Mouse (Mus musculus) lung, embryonic 16.5 days (tissue): ENCODE data around the gene Inka2. TPM values are rescaled to one million over a fixed set of nuclear protein-coding genes. Genes with fewer than 3 reads are reported as not detected.
A peak's percentile ranks its signal among the peaks of the same experiment; 100 is the strongest.

Source experiments
- ATAC-seq: fragments of 200-750 bp; cut with Nextera tagmentation; 2 replicates; pipeline ENCODE4 v1.8.0; 2017; ENCODE audit warnings: low read depth, mild to moderate bottlenecking, moderate library complexity
- H3K27ac ChIP-seq: fragments of 300-500 bp; sonication (generic); 2 replicates; pipeline ENCODE4 v1.5.1; 2014; ENCODE audit warnings: mild to moderate bottlenecking, control low read depth, low read length
- H3K27me3 ChIP-seq: fragments of 300-500 bp; sonication (generic); 2 replicates; pipeline ENCODE4 v1.6.1; 2014; ENCODE audit warnings: low read depth, low read length, mixed read lengths; ENCODE audit not compliant: control insufficient read depth, insufficient read depth
- H3K36me3 ChIP-seq: fragments of 300-500 bp; sonication (generic); 2 replicates; pipeline ENCODE4 v1.6.1; 2014; ENCODE audit warnings: low read length; ENCODE audit not compliant: control insufficient read depth, insufficient read depth
- H3K4me1 ChIP-seq: fragments of 300-500 bp; sonication (generic); replicated peaks from 2 replicates; pipeline ENCODE4 v1.6.1; 2014; ENCODE audit warnings: low read length, mixed read lengths; ENCODE audit not compliant: control insufficient read depth, insufficient read depth
- H3K4me2 ChIP-seq: fragments of 300-500 bp; sonication (generic); 2 replicates; pipeline ENCODE4 v1.6.1; 2014; ENCODE audit warnings: low read depth, low read length, control low read depth
- H3K4me3 ChIP-seq: fragments of 300-500 bp; sonication (generic); 2 replicates; pipeline ENCODE4 v1.5.1; 2014; ENCODE audit warnings: mild to moderate bottlenecking, low read length, control low read depth
- H3K9ac ChIP-seq: fragments of 300-500 bp; sonication (generic); 2 replicates; pipeline ENCODE4 v1.6.1; 2014; ENCODE audit warnings: low read length, control low read depth
- H3K9me3 ChIP-seq: fragments of 300-500 bp; sonication (generic); 2 replicates; pipeline ENCODE4 v1.6.1; 2016; ENCODE audit warnings: low read length; ENCODE audit not compliant: control insufficient read depth
- WGBS: fragments of 180-500 bp; shearing (Covaris S2); extraction: QIAGEN DNeasy Blood & Tissue Kit; methylation state at CpG from one replicate; pipeline ENCODE4 v1.1.7; 2014; 5-methylcytosine and 5-hydroxymethylcytosine counted together
- polyA plus RNA-seq: library from polyadenylated mRNA; unstranded; fragments of >200 nt; fragmentation: Nextera tagmentation; extraction: Ambion mirVana; gene quantifications from 2 replicates; pipeline ENCODE4 v1.2.1, GENCODE M21; 2015

Gene Inka2
- polyA plus RNA-seq, 1 experiment from 2014 or later: 2.5 TPM

- H3K4me1 ChIP-seq: no peaks in the 10 kb centered on the region
- H3K36me3 ChIP-seq: peaks cover 18% of the 10 kb centered on the region
- H3K4me3 ChIP-seq: no peak overlapping the region
- H3K9ac ChIP-seq: no peak overlapping the region
- ATAC-seq: peak; percentile 71; the same call in 1 of the 2 replicates
- H3K27ac ChIP-seq: no peak overlapping the region
- WGBS: 16% methylated on average over 7 of the region's 7 CpGs
- H3K27me3 ChIP-seq: no peaks in the 10 kb centered on the region
- no peak overlapping the region for H3K4me2 ChIP-seq
- H3K9me3 ChIP-seq: no peaks in the 10 kb centered on the region
Measured at GRCm38 (mm10) chr3:105674595-105675218, 29.7 kb upstream of the Inka2 start.

DNA sequence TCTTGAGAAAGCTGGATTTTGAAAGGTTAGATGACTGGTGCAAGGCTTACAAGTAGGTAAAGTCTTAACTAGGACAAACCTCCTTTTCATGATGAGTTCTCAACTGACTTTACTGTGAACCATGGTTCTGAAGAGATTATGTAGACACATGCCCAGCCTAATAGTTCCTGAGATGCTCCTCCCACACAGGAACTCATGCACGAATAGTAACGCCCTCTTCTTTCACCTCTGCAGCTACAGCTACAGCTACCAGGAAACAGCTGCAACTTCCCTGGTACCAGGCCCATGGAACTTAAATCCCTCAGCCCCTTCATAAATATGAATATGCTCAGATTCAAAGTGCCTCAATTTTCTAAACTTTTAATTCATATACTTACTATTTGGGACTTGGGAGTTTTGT, 28.5 kb upstream of the Inka2 start:
- Histone ChIP-seq H3K4me2 (no peak overlapping the region), H3K9ac (no peak overlapping the region), H3K36me3 (peaks cover 24% of the 10 kb centered on the region), H3K4me1 (no peaks in the 10 kb centered on the region), H3K27ac (no peak overlapping the region), H3K9me3 (no peaks in the 10 kb centered on the region), H3K27me3 (no peaks in the 10 kb centered on the region), H3K4me3 (no peak overlapping the region)
- 29% methylated on average over 2 of the region's 2 CpGs for WGBS
- no peak for ATAC-seq

GRCm38 (mm10) chr3:105680346-105680745, 24.1 kb upstream of the Inka2 start:
- H3K36me3 ChIP-seq: peaks cover 43% of the 10 kb centered on the region
- no peak overlapping the region for H3K4me3 ChIP-seq
- H3K4me1 ChIP-seq: no peaks in the 10 kb centered on the region
- no peaks in the 10 kb centered on the region for H3K27me3 ChIP-seq
- WGBS: 88% methylated on average over 7 of the region's 7 CpGs
- no peak overlapping the region for H3K27ac ChIP-seq
- ATAC-seq: no peak
- no peak overlapping the region for H3K9ac ChIP-seq
- H3K9me3 ChIP-seq: no peaks in the 10 kb centered on the region
- H3K4me2 ChIP-seq: no peak overlapping the region

GRCm38 (mm10) chr3:105686394-105687323, 17.7 kb upstream of the Inka2 start:
- ATAC-seq: no peak; the same call in 1 of the 2 replicates
- 6% methylated on average over 60 of the region's 60 CpGs for WGBS

GRCm38 (mm10) chr3:105687324-105688060, 16.9 kb upstream of the Inka2 start, which contains the start of gene Ddx20:
Ddx20 (minus strand) TSS chr3:105687574.
- under 1% methylated on average over 71 of the region's 72 CpGs for WGBS
- peaks cover 15% of the 10 kb centered on the region for H3K36me3 ChIP-seq
- no peaks in the 10 kb centered on the region for H3K9me3 ChIP-seq
- peak within 1 kb of the TSS; percentile 75 for H3K27ac ChIP-seq
- ATAC-seq: peak; percentile 98
- H3K4me1 ChIP-seq: peaks cover 7% of the 10 kb centered on the region
- peak within 1 kb of the TSS; percentile 97 for H3K4me3 ChIP-seq
- no peaks in the 10 kb centered on the region for H3K27me3 ChIP-seq
- H3K4me2 ChIP-seq: peak within 1 kb of the TSS; percentile 77
- H3K9ac ChIP-seq: peak within 1 kb of the TSS; percentile 97

More at GRCm38 (mm10) chr3:105686394-105687323, 17.7 kb upstream of the Inka2 start:
- Histone ChIP-seq H3K9ac (peak overlapping the region; percentile 97), H3K4me2 (peak overlapping the region; percentile 77), H3K4me3 (peak overlapping the region; percentile 97), H3K27me3 (no peaks in the 10 kb centered on the region), H3K9me3 (no peaks in the 10 kb centered on the region), H3K27ac (peak overlapping the region; percentile 75), H3K36me3 (peaks cover 15% of the 10 kb centered on the region), H3K4me1 (peaks cover 7% of the 10 kb centered on the region)

- Histone ChIP-seq H3K9me3 (no peaks in the 10 kb centered on the region), H3K27ac (no peak overlapping the region), H3K27me3 (peaks cover 2% of the 10 kb centered on the region; the same call in 1 of the 2 replicates), H3K4me3 (no peak overlapping the region), H3K4me1 (peaks cover 7% of the 10 kb centered on the region), H3K36me3 (peaks cover 5% of the 10 kb centered on the region), H3K4me2 (no peak overlapping the region), H3K9ac (no peak overlapping the region)
- no peak for ATAC-seq
- WGBS: 84% methylated on average over 2 of the region's 2 CpGs
Measured at GRCm38 (mm10) chr3:105688536-105688935, 15.9 kb upstream of the Inka2 start.

GRCm38 (mm10) chr3:105693327-105694080, 10.9 kb upstream of the Inka2 start:
- 59% methylated on average over 14 of the region's 14 CpGs for WGBS
- Histone ChIP-seq H3K4me1 (no peaks in the 10 kb centered on the region), H3K9ac (no peak overlapping the region), H3K4me2 (no peak overlapping the region), H3K4me3 (no peak overlapping the region), H3K9me3 (no peaks in the 10 kb centered on the region), H3K27me3 (peaks cover 2% of the 10 kb centered on the region), H3K27ac (no peak overlapping the region), H3K36me3 (no peaks in the 10 kb centered on the region)
- ATAC-seq: no peak

DNA sequence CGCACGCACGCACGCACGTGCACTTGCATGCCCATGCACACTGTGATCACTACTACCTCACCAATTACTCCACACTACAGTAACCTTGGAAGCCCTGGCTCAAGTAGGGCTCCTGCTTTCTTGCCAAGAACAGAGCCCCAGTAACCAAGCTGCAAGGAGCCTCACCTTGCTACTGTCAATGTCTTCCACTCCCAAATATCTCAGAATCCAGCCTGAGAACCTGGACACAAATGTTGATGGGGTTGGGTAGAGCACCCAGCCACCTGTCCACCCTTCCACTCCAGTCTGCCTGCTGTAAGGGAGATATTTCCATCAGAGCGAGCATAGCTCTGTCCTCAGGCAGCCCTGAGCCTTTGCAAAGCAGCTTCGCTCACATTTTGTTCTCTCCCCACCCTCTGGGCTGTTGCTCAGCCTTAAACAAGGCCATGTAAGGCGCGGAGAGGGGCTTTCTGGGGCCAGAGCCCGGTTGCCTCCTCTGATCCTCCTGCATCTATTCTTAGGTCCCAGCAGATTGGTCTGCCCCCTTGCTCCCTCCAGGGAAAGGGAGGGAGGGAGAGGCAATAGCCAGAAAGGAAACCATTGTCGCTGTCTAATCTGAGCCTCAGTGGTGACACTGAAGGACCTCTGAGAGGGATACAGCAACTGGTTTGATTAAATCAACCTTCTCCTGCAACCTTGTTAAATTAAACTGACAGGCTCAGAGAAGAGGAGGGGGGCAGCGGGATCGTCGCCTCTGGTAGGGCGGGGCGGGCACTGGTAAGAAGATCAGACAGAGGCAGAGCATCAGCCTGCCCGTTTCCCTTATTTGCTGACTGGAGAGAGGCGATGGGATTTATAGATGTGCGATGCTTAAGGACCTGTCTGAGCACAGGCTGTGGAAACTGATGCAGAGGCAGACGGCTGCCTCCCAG, 8.7 kb upstream of the Inka2 start:
- Histone ChIP-seq H3K27ac (no peak overlapping the region), H3K36me3 (no peaks in the 10 kb centered on the region), H3K9ac (no peak overlapping the region), H3K9me3 (no peaks in the 10 kb centered on the region), H3K27me3 (peaks cover 2% of the 10 kb centered on the region), H3K4me1 (peaks cover 6% of the 10 kb centered on the region), H3K4me3 (no peak overlapping the region), H3K4me2 (no peak overlapping the region)
- peak; percentile 39 for ATAC-seq
- 35% methylated on average over 20 of the region's 20 CpGs for WGBS
